Mouse (Mus musculus) C2C12 (cell line): ENCODE data around the gene Utrn. TPM values are rescaled to one million over a fixed set of nuclear protein-coding genes. Genes with fewer than 3 reads are reported as not detected.

Experiments used
- H3K27me3 ChIP-seq: one replicate; pipeline ENCODE4 v1.6.1; 2011; ENCODE audit not compliant: control insufficient read depth, insufficient read depth, insufficient read length
- H3K36me3 ChIP-seq: one replicate; pipeline ENCODE4 v1.6.1; 2011; ENCODE audit not compliant: control insufficient read depth, insufficient read depth
- H3K4me3 ChIP-seq: one replicate; pipeline ENCODE4 v1.5.1; 2011; ENCODE audit warnings: mild to moderate bottlenecking, control low read depth; ENCODE audit not compliant: poor library complexity, insufficient read depth, severe bottlenecking
- H3K79me2 ChIP-seq: one replicate; pipeline ENCODE4 v1.6.1; 2011; ENCODE audit not compliant: control insufficient read depth, insufficient read depth
- H3K79me3 ChIP-seq: one replicate; pipeline ENCODE4 v1.6.1; 2011; ENCODE audit warnings: low read depth, control low read depth
- H3ac ChIP-seq: one replicate; pipeline ENCODE3; 2011; ENCODE audit warnings: low read depth; ENCODE audit not compliant: control insufficient read depth, insufficient read length
- CEBPB ChIP-seq: IDR thresholded peaks from one replicate; pipeline ENCODE4 v1.6.1; 2011; ENCODE audit warnings: low read depth, mild to moderate bottlenecking, control low read depth, moderate library complexity
- CTCF ChIP-seq: IDR thresholded peaks from one replicate; pipeline ENCODE4 v1.5.1; 2011; ENCODE audit not compliant: control insufficient read depth, insufficient read depth, insufficient read length
- FOSL1 ChIP-seq: IDR thresholded peaks from one replicate; pipeline ENCODE4 v1.8.0; 2011; ENCODE audit warnings: mild to moderate bottlenecking, low read length; ENCODE audit not compliant: poor library complexity, insufficient read depth, severe bottlenecking
- MAX ChIP-seq: IDR thresholded peaks from one replicate; pipeline ENCODE4 v1.6.1; 2011; ENCODE audit warnings: mild to moderate bottlenecking, control low read depth
- MYOD1 ChIP-seq: IDR thresholded peaks from one replicate; pipeline ENCODE4 v1.6.1; 2011; ENCODE audit warnings: low read depth; ENCODE audit not compliant: control insufficient read depth, insufficient read length
- MYOG ChIP-seq: IDR thresholded peaks from one replicate; pipeline ENCODE4 v1.6.1; 2011; ENCODE audit not compliant: control insufficient read depth, insufficient read length; ENCODE audit errors: extremely low read depth
- USF1 ChIP-seq: IDR thresholded peaks from one replicate; pipeline ENCODE4 v1.6.1; 2011; ENCODE audit warnings: low read depth, mild to moderate bottlenecking, control low read depth, moderate library complexity
- polyA plus RNA-seq: library from polyadenylated mRNA; unstranded; fragments of >200 nt; fragmentation: generic; extraction: Trizol; gene quantifications from one replicate; pipeline ENCODE4 v1.2.1, GENCODE M21; 2012; ENCODE audit warnings: missing spikeins

Utrn gene
- polyA plus RNA-seq, 1 experiment, result 10.5 TPM

GRCm38 (mm10) chr10:12837636-12838035 lies 31.5 kb downstream of the Utrn start:
- no peaks in the 10 kb centered on the region for H3K27me3 ChIP-seq
- no peak overlapping the region for H3ac ChIP-seq
- peaks cover 3% of the 10 kb centered on the region for H3K36me3 ChIP-seq
- peaks cover 91% of the 10 kb centered on the region for H3K79me2 ChIP-seq
- TF ChIP-seq MAX, result no peak
- TF ChIP-seq FOSL1, result no peak
- no peak for TF ChIP-seq CEBPB
- no peak overlapping the region for H3K4me3 ChIP-seq
- H3K79me3 ChIP-seq, result peaks cover 54% of the 10 kb centered on the region

GRCm38 (mm10) chr10:12836048-12836816 lies 32.9 kb downstream of the Utrn start:
- TF ChIP-seq MYOG (no peak), CEBPB (no peak)
- Histone ChIP-seq H3K27me3 (no peaks in the 10 kb centered on the region), H3ac (no peak overlapping the region), H3K36me3 (peaks cover 3% of the 10 kb centered on the region), H3K79me2 (peaks cover 91% of the 10 kb centered on the region), H3K79me3 (peaks cover 57% of the 10 kb centered on the region), H3K4me3 (no peak overlapping the region)

- H3K4me3 ChIP-seq, result no peak overlapping the region
- H3ac ChIP-seq, result no peak overlapping the region
- TF ChIP-seq USF1, result no peak
- TF ChIP-seq CEBPB, result no peak
- no peak for TF ChIP-seq MYOD1
- TF ChIP-seq MAX, result no peak
- no peak for TF ChIP-seq FOSL1
- no peak for TF ChIP-seq CTCF
- no peak for TF ChIP-seq MYOG
- no peaks in the 10 kb centered on the region for H3K27me3 ChIP-seq
- peaks cover 3% of the 10 kb centered on the region for H3K36me3 ChIP-seq
- peaks cover 65% of the 10 kb centered on the region for H3K79me3 ChIP-seq
- peaks cover 99% of the 10 kb centered on the region for H3K79me2 ChIP-seq
These were observed 35.0 kb downstream of the Utrn start for GRCm38 (mm10) chr10:12834215-12834614.

GRCm38 (mm10) chr10:12832163-12832562 lies 37.0 kb downstream of the Utrn start:
- Histone ChIP-seq H3K27me3 (no peaks in the 10 kb centered on the region), H3K79me3 (peaks cover 59% of the 10 kb centered on the region), H3ac (no peak overlapping the region), H3K79me2 (peaks cover 99% of the 10 kb centered on the region), H3K4me3 (no peak overlapping the region), H3K36me3 (no peaks in the 10 kb centered on the region)
- no peak for TF ChIP-seq CEBPB
- TF ChIP-seq MYOD1, result no peak
- no peak for TF ChIP-seq FOSL1
- TF ChIP-seq MYOG, result no peak
- TF ChIP-seq MAX, result no peak
- TF ChIP-seq CTCF, result no peak
- TF ChIP-seq USF1, result no peak

- H3ac ChIP-seq, result no peak overlapping the region
- no peak overlapping the region for H3K4me3 ChIP-seq
- peaks cover 66% of the 10 kb centered on the region for H3K79me3 ChIP-seq
- H3K79me2 ChIP-seq, result peaks cover 99% of the 10 kb centered on the region
- TF ChIP-seq MAX (no peak), FOSL1 (no peak), CTCF (no peak), MYOD1 (no peak), MYOG (no peak), USF1 (no peak), CEBPB (no peak)
- no peaks in the 10 kb centered on the region for H3K36me3 ChIP-seq
- no peaks in the 10 kb centered on the region for H3K27me3 ChIP-seq
These were observed 41.4 kb downstream of the Utrn start for GRCm38 (mm10) chr10:12827778-12828177.

GRCm38 (mm10) chr10:12827306-12827705 lies 41.9 kb downstream of the Utrn start:
- H3K36me3 ChIP-seq, result no peaks in the 10 kb centered on the region
- H3K79me3 ChIP-seq, result peaks cover 65% of the 10 kb centered on the region
- H3K4me3 ChIP-seq, result no peak overlapping the region
- H3K27me3 ChIP-seq, result no peaks in the 10 kb centered on the region
- no peak overlapping the region for H3ac ChIP-seq
- TF ChIP-seq MYOG (no peak), CTCF (no peak), USF1 (no peak)
- peaks cover 99% of the 10 kb centered on the region for H3K79me2 ChIP-seq
